Mouse (Mus musculus): ENCODE measurements around the gene Gm43552. TPM values are rescaled to one million over a fixed set of nuclear protein-coding genes. Genes with fewer than 3 reads are reported as not detected.

Gene Gm43552
- polyA plus RNA-seq, 1 experiment from 2014 or later = not detected

Other genes starting within 250 kb of the Gm43552 start
- gene Rfc1, start 157.2 kb downstream of the Gm43552 start, polyA plus RNA-seq (2014; fragmentation: Nextera tagmentation; extraction: Ambion mirVana) = 26.5 and 31.7 TPM in 2 replicates
- gene Klb, start 144.5 kb downstream of the Gm43552 start, polyA plus RNA-seq (2014; fragmentation: Nextera tagmentation; extraction: Ambion mirVana) = 0.08 and 0.13 TPM in 2 replicates
- 605 and 660 TPM in 2 replicates for gene Rpl9, start 101.4 kb downstream of the Gm43552 start, polyA plus RNA-seq (2014; fragmentation: Nextera tagmentation; extraction: Ambion mirVana)
- 65.0 and 70.7 TPM in 2 replicates for gene Lias, start 101.3 kb downstream of the Gm43552 start, polyA plus RNA-seq (2014; fragmentation: Nextera tagmentation; extraction: Ambion mirVana)
- 31.3 and 40.8 TPM in 2 replicates for gene Ugdh, start 56.9 kb downstream of the Gm43552 start, polyA plus RNA-seq (2014; fragmentation: Nextera tagmentation; extraction: Ambion mirVana)
- 228 and 230 TPM in 2 replicates for gene Smim14, start 44.4 kb upstream of the Gm43552 start, polyA plus RNA-seq (2014; fragmentation: Nextera tagmentation; extraction: Ambion mirVana)
- 143 and 179 TPM in 2 replicates for gene Ube2k, start 44.4 kb upstream of the Gm43552 start, polyA plus RNA-seq (2014; fragmentation: Nextera tagmentation; extraction: Ambion mirVana)
- gene Pds5a, start 205.4 kb upstream of the Gm43552 start, polyA plus RNA-seq (2014; fragmentation: Nextera tagmentation; extraction: Ambion mirVana) = 60.6 and 69.2 TPM in 2 replicates

Measured in neural tube, embryonic 14.5 days (tissue).